Mouse (Mus musculus): Measurements from ENCODE around the gene Clasp2. TPM values are rescaled to one million over a fixed set of nuclear protein-coding genes. Genes with fewer than 3 reads are reported as not detected.
"Not testable (repeated sequence)": the region's sequence is repeated elsewhere in the genome, so short reads cannot be mapped to it uniquely, and the experiment has no call there.

The Clasp2 gene
- polyA plus RNA-seq, 1 experiment: 24.5 TPM

DNA sequence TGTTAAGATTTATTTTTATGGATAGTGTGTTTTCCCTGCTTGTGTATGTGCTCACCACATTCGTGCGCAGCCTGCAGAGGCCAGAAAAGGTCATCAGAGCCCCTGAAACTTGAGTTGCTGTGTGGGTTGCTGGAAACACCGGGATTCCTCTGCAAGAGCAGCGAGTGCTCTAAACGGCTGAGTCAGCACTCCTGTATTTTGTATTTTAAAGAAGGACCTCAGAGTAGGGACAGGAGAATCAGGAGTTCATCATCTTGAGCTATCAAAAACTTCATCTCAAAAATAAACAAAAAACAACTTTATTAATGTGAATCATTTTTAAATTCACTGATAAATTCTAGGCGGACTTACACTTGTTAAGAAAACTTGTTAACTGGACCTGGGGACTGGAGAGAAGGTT is 48.0 kb downstream of the Clasp2 start:
- H3K4me3 ChIP-seq (ENCODE audit: insufficient read depth, low read depth, low read length); H3K27ac ChIP-seq (replicated peaks; ENCODE audit: low read depth, low read length); H3K4me1 ChIP-seq (ENCODE audit: control insufficient read depth, insufficient read depth, insufficient read length, low read length): not testable (repeated sequence)

DNA sequence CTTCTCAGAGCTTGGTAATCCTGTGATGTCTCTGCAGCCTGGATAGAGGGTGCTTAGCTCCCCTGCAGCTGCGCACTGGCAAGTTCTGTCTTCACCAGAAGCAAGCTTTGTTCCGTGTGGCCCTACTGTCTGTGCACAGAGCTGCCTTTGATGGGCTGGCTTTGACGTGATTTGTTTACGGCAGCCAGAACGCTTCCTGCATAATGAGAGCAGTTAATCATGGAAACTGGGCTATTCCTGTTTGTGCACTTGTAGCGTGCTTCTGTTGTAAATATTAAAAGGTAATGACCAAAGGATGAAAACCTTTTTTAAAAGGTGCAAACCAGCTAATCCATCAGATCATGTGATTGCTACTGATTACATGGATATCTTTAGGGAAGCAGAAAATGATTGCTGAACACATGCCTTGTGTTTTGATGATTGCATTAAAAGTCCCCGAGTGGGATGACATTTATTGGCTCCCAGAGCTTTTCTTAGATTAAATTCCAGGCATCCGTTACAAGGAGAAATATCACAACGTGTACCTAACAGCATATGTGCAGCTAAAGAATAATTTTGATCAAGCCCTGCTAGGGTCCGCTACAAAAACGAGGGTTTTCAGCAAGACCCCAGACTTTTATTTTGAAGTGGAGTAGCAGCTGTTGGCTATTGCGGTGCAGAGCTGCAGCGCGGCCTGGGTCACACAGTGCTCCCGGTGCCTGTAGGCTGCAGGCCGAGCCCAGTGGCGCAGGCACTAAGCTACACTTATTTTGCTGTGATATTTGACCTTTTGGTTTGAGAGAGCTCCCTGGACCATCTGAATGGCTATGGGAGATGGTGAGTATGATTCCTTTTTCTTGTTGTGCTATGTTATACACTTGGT is 51.6 kb downstream of the Clasp2 start:
- peak overlapping the region; percentile 44 for H3K27ac ChIP-seq (replicated peaks; ENCODE audit: low read depth, low read length)
- H3K4me3 ChIP-seq (ENCODE audit: insufficient read depth, low read depth, low read length): peak overlapping the region; percentile 60
- H3K4me1 ChIP-seq (ENCODE audit: control insufficient read depth, insufficient read depth, insufficient read length, low read length): peaks cover 2% of the 10 kb centered on the region

DNA sequence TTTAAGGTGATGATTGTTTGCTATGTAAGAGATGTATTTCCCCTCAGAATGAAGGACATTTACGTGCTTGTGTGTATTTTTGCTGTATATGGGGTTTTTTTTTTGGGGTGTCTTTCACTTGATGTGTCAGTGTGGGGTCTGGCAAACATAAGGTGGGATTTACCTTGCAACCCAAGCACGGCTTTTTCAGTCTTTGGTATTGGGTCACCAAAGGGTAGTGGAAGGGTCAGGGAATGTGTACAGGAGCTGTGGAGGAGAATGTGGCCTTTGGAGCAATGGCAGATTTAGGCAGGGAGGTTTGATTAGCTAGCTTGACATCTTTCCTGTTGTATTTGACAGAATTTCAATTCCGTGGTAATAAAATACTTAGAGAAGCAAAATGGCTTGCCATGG is 52.2 kb downstream of the Clasp2 start:
- H3K27ac ChIP-seq (replicated peaks; ENCODE audit: low read depth, low read length): peak overlapping the region; percentile 44

DNA sequence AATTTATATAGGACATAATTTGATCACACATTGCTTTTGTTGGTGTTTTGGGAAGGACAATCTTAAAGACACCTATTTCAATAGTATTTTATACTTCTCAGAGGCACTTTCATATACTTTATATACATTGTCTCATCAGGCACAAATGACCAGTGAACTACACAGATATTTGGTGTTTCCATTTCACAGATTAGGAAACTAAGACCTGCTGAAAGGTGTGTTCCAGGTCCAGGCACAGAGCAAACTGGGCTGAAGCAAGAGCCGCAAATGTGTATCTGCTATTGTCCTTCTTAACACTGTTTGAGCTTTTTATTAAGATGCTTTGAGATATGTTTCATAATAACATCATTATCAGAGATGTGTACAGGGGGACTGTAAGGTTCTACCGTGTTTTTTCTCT is 52.7 kb downstream of the Clasp2 start:
- Histone ChIP-seq H3K4me1 (ENCODE audit: control insufficient read depth, insufficient read depth, insufficient read length, low read length) (peaks cover 2% of the 10 kb centered on the region), H3K4me3 (ENCODE audit: insufficient read depth, low read depth, low read length) (peak overlapping the region; percentile 44), H3K27ac (replicated peaks; ENCODE audit: low read depth, low read length) (0 out of 2 replicates have a peak overlapping the region, but pooled peaks have one; percentile 58)

More for the DNA sequence above, 52.2 kb downstream of the Clasp2 start:
- Histone ChIP-seq H3K4me1 (ENCODE audit: control insufficient read depth, insufficient read depth, insufficient read length, low read length) (peaks cover 2% of the 10 kb centered on the region), H3K4me3 (ENCODE audit: insufficient read depth, low read depth, low read length) (peak overlapping the region; percentile 60)

DNA sequence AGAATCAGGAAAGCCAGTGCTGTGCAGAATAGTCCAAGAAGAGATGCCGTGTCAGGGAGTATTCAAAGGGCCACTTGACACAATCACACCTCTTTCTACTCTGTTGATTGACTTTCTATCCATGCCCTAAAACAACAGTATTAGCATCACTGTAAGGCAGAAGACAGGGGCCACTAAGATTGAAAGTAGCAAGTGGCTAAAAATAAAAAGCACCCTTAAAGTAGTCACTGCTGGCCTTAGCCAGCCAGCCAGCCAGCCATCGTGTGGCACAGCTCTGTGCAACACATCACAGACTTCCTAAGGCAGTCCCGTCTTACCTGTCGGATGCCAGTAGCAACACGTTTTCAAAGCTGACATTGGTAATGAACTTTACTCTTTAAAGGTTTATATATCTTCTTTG is 55.9 kb downstream of the Clasp2 start:
- Histone ChIP-seq H3K4me3 (ENCODE audit: insufficient read depth, low read depth, low read length) (no peak overlapping the region), H3K4me1 (ENCODE audit: control insufficient read depth, insufficient read depth, insufficient read length, low read length) (peaks cover 5% of the 10 kb centered on the region)

DNA sequence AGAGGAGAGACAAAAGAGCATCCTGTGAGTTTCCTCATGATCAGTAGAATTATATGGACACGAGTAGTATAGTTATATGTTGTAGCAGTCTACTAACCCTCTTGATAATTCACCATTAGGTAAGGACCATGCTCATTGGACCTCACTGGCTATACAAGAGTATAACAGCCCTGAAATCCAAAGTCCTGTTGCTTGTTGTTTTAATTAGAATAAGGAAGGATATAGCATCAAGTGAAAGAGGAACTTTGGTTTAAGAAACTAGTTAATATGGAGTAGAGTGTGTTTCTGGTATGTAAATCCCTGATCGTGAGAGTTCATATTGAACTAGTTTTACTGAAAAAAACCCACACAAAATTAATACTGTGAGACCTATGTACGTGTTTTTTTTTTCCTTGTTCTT is 59.4 kb downstream of the Clasp2 start:
- H3K4me3 ChIP-seq (ENCODE audit: insufficient read depth, low read depth, low read length): no peak overlapping the region
- H3K4me1 ChIP-seq (ENCODE audit: control insufficient read depth, insufficient read depth, insufficient read length, low read length): peaks cover 5% of the 10 kb centered on the region; the same call in 1 of the 2 replicates
- no peak overlapping the region for H3K27ac ChIP-seq (replicated peaks; ENCODE audit: low read depth, low read length)

More for the DNA sequence above, 55.9 kb downstream of the Clasp2 start:
- H3K27ac ChIP-seq (replicated peaks; ENCODE audit: low read depth, low read length): no peak overlapping the region

DNA sequence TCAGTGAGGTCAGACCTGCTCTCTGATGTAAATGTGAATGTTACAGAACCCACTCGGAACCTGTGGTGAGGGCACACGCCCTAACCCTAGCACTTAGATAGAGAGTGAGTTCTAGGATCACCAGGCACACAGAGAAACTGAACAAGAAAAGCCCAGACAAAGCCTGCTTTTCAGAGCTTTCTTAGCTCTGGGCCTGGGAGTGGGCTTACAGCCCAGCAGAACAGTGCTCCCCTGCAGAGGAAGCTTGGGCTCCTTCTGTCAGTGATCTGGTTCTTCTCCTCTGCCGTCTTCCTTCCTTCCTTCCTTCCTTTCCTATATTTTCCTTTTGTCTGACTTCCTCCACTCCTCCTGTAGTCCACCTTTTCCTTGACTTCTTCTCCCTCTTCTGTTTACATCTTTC is 61.5 kb downstream of the Clasp2 start:
- Histone ChIP-seq H3K4me3 (ENCODE audit: insufficient read depth, low read depth, low read length) (no peak overlapping the region), H3K4me1 (ENCODE audit: control insufficient read depth, insufficient read depth, insufficient read length, low read length) (peaks cover 5% of the 10 kb centered on the region; the same call in 1 of the 2 replicates), H3K27ac (replicated peaks; ENCODE audit: low read depth, low read length) (no peak overlapping the region)

DNA sequence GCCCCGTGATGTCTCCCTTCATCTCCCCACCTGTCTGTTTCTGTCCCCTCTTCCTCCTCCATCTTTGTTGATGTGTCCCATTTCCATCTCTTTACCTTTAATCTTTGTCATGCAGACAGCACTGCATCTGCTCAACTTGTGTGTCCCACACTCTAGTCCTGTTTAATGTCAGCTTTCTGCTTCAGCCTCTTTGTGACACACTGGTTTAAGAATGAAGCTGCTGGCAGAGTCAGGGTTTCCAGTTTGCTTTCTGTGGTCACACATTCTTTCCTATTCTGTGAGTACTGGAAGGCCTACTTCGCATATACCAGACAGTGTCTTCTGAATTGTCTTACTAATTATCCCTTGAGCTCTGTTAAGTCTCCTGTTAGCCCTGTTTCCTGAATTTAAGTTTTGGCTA is 62.5 kb downstream of the Clasp2 start:
- Histone ChIP-seq H3K4me1 (ENCODE audit: control insufficient read depth, insufficient read depth, insufficient read length, low read length) (peaks cover 5% of the 10 kb centered on the region; the same call in 1 of the 2 replicates), H3K4me3 (ENCODE audit: insufficient read depth, low read depth, low read length) (no peak overlapping the region), H3K27ac (replicated peaks; ENCODE audit: low read depth, low read length) (no peak overlapping the region)

DNA sequence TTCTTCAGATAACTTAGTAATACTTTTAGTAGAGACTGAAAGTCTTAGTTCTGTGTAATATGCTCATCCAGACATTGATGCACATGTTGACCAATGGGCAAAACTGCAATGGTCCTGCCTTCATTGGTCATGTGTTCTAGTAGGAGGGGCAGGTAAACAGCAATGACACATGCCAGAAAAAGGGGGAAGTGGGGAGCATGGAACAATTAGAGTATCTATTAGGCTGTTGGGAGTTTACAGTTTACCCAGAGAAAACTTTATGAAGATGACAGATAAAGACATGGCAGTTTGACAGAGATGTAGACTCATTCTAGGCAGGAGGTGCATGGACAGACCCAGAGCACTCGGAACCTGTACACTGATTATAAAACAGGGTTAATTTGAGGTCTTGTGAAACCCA is 64.1 kb downstream of the Clasp2 start:
- no peak overlapping the region for H3K27ac ChIP-seq (replicated peaks; ENCODE audit: low read depth, low read length)
- peaks cover 5% of the 10 kb centered on the region; the same call in 1 of the 2 replicates for H3K4me1 ChIP-seq (ENCODE audit: control insufficient read depth, insufficient read depth, insufficient read length, low read length)
- H3K4me3 ChIP-seq (ENCODE audit: insufficient read depth, low read depth, low read length): no peak overlapping the region

DNA sequence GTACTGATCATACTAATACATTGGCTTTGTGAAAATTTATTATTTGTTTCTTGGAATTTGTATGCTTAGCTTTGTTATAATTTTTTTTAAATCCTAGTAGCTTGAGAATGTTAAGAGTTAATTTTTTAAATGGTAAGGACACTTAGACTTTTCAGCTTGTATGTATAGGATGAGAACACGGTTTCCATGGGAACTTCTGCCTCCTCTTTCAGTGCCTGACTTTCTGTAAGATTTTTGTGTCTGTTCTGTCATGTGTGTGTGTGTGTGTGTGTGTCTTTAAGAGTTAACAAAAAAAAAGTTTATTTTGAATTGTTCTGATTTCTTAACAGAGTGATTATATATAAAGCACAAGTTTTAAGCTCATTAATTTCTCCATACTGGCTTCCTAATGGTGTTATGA is 70.1 kb downstream of the Clasp2 start:
- H3K4me1 ChIP-seq (ENCODE audit: control insufficient read depth, insufficient read depth, insufficient read length, low read length): no peaks in the 10 kb centered on the region
- no peak overlapping the region for H3K4me3 ChIP-seq (ENCODE audit: insufficient read depth, low read depth, low read length)
- H3K27ac ChIP-seq (replicated peaks; ENCODE audit: low read depth, low read length): no peak overlapping the region

DNA sequence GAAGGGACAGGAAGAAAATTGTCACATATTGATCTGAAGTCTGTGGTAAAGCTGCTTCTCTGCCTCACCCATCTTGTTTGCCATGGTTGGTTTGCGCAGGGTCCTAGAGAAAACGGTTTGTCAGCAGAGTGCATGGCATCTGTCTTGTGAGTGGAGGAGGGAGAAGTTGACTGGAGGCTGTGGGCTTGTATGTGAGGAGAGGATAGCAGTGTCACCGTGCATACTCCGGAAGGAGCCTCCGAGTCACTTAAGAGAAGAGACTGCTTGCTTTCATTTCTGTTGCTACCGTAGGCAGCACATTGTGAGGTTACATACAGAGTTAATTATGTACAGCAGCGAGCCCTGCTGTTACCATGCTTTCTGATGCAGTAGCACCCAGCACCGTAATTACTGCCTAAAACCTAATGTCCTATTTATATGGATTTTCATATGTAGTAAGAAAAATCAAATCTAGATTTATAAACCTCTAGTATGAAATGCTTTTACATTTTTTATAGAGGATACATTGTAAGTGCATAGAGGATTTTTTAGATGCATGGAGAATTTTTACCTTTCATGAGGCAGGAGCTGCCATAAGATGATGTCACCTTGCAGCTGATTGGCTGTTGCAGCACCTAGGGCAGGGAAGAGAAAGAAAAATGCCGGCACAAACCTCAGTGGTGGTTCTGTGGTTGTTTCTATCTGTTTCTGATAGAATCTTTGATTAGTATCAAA is 70.8 kb downstream of the Clasp2 start:
- no peak overlapping the region for H3K27ac ChIP-seq (replicated peaks; ENCODE audit: low read depth, low read length)
- H3K4me3 ChIP-seq (ENCODE audit: insufficient read depth, low read depth, low read length): peak overlapping the region; percentile 20; the same call in 1 of the 2 replicates
- H3K4me1 ChIP-seq (ENCODE audit: control insufficient read depth, insufficient read depth, insufficient read length, low read length): no peaks in the 10 kb centered on the region

DNA sequence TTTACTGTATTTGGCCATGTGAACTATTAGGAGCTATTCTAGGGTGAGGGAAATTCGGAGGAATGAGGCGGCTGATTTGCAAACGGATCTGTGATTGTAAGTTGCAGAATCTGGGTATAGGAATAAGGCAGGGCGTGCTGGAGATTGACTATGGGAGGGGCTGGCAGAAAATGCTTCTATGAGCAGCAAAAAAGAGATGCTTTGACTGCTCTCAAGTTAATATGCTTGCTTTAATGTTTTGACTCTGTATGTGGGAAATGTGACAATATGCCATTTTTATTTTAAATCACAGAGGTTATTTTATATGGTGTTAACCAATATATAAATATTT is 71.4 kb downstream of the Clasp2 start:
- H3K4me3 ChIP-seq (ENCODE audit: insufficient read depth, low read depth, low read length): no peak overlapping the region
- H3K4me1 ChIP-seq (ENCODE audit: control insufficient read depth, insufficient read depth, insufficient read length, low read length): no peaks in the 10 kb centered on the region
- no peak overlapping the region for H3K27ac ChIP-seq (replicated peaks; ENCODE audit: low read depth, low read length)

DNA sequence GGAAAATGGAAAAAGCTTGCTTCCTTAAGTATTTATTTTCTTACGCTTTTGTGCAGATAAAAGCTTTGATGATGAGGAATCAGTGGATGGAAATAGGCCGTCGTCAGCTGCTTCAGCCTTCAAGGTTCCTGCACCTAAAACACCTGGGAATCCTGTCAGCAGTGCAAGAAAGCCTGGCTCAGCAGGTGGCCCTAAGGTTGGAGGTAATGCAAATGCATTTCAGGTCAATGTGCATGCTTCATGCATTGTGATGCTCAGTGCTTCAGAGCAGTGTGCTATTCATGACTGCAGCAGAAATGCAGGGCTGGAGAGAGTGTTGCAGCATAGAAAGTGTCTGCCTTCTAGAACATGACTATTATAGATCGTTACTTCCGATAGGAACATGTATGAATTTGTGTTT is 71.8 kb downstream of the Clasp2 start:
- Histone ChIP-seq H3K4me1 (ENCODE audit: control insufficient read depth, insufficient read depth, insufficient read length, low read length) (no peaks in the 10 kb centered on the region), H3K4me3 (ENCODE audit: insufficient read depth, low read depth, low read length) (no peak overlapping the region), H3K27ac (replicated peaks; ENCODE audit: low read depth, low read length) (no peak overlapping the region)

DNA sequence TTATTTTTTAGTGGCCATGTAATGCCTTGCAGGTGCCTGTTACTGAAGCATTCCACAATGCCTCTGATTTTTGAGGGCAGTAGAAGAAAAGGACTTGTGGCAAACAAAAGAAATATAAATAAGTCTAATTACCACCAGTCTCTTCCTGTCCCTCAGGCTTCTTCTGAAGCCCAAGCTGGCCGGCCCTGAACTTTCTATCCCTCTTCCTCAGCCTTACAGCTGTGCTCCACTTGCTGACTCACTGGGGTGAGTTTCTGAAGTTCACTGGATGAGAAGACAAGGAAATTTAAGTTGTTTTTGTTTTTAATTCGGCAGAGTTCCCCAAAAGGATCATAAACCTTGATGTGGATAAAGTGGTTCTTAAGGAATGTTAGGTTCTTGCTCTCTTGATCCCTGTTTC is 74.6 kb downstream of the Clasp2 start:
- Histone ChIP-seq H3K4me1 (ENCODE audit: control insufficient read depth, insufficient read depth, insufficient read length, low read length) (no peaks in the 10 kb centered on the region), H3K4me3 (ENCODE audit: insufficient read depth, low read depth, low read length) (no peak overlapping the region), H3K27ac (replicated peaks; ENCODE audit: low read depth, low read length) (no peak overlapping the region)

DNA sequence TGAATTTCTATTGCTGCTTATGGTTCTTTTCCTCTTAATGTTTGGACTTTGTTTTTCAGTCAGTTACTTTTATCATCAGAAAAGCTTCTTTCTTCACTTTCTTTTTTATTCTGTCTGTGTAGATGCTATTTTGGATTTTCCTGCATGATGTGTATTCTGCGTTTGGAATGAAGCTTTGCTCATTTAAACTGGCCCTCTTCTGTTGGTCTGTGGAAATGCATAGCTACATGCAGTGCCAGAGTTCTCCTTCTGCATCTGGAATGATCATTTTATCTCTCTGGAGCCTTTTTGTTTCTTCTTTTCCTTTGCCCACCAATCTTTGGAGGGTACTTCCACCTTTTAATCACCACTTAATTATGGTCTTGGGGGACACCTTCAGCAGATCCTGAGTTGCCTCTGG is 80.9 kb downstream of the Clasp2 start:
- Histone ChIP-seq H3K27ac (replicated peaks; ENCODE audit: low read depth, low read length) (no peak overlapping the region), H3K4me1 (ENCODE audit: control insufficient read depth, insufficient read depth, insufficient read length, low read length) (no peaks in the 10 kb centered on the region), H3K4me3 (ENCODE audit: insufficient read depth, low read depth, low read length) (no peak overlapping the region)

DNA sequence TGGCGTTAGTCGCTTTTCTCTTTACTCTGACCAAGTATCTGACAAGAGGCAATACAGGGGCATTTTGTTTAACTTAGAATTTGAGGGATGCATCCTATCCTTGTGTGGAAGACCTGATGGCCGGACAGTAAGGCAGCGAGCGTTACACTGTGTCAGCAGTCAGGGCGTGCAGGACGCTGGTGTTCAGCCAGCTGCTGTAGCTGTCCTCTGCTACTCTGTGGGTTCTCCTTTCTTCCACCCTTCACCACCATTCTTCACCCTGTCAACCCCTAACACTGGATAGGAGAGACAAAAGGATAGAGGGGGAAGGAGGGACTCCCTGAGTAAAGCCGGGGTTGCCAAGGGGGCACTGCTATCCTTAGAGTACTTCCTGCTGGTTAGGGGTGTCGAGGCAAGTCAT is 87.4 kb downstream of the Clasp2 start:
- H3K27ac ChIP-seq (replicated peaks; ENCODE audit: low read depth, low read length): no peak overlapping the region
- no peak overlapping the region for H3K4me3 ChIP-seq (ENCODE audit: insufficient read depth, low read depth, low read length)
- no peaks in the 10 kb centered on the region for H3K4me1 ChIP-seq (ENCODE audit: control insufficient read depth, insufficient read depth, insufficient read length, low read length)
